Mouse (Mus musculus) liver, embryonic 14.5 days (tissue): ENCODE data around the gene Usp47.

Experiments
- CTCF ChIP-seq: IDR thresholded peaks from 2 replicates; pipeline ENCODE4 v1.5.1; 2016; ENCODE audit warnings: antibody characterized with exemption, low read depth, control low read depth
- EP300 ChIP-seq: IDR thresholded peaks from 2 replicates; pipeline ENCODE4 v1.6.1; 2016; ENCODE audit warnings: antibody characterized with exemption, low read depth

DNA sequence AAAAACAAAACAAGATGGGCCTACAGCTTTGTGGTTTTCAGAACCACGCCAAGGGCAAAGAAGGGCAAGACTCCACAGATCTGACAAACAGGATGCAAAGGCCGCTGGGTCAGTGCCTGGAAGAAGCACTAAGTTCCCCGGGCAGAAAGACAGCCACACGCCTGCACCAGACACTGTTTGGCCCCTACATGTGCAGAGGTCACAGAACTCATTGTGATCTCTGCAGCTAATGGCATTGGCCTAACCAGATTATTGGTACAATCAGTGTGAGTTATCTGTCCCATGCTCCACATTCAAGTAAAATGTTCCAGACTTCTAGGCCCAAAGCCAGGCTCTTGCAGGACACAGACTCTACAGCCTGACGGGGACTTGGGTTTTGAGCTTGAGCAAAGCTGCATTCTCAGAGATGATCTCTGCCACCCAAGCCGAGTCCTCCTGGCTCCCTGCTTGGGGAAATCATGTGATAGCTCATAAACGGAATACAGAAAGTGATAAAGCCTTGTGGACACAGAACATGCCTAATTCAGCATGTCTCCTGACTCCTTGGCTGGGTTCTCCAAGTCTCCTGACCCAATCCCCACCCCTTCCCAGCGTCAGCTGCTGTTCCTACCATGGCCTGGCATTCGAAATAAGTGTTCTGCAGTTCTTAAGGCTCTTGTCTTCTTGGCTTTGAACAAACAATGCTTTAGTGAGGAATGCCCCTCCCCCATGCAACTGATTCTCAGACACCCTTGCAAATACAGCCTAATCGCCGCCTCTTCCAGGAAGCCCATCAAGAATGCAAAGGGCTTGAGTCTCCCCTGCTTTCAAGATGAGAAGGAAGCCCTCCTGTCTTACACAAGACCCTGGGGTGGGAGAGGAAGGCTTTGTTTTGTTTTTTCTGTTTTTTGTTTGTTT, 115.5 kb downstream of the Usp47 start:
- TF ChIP-seq CTCF (no peak), EP300 (no peak)
